Mouse (Mus musculus): ENCODE results near the gene Ephb4. TPM values are rescaled to one million over a fixed set of nuclear protein-coding genes. Genes with fewer than 3 reads are reported as not detected.

Ephb4 gene
- polyA plus RNA-seq, 2 experiments, result 78.1 to 102 TPM

- Histone ChIP-seq H3K4me2 (replicated peaks; ENCODE audit: low read depth, low read length, severe bottlenecking) (peak overlapping the region; percentile 91), H3K27me3 (ENCODE audit: control insufficient read depth, insufficient read depth, low read length) (no peaks in the 10 kb centered on the region), H3K27ac (replicated peaks; ENCODE audit: low read depth, low read length) (peak overlapping the region; percentile 97), H3K9me3 (ENCODE audit: control insufficient read depth, low read length) (no peaks in the 10 kb centered on the region), H3K36me3 (ENCODE audit: control insufficient read depth, insufficient read depth, low read length) (peaks cover 37% of the 10 kb centered on the region), H3K4me1 (ENCODE audit: control insufficient read depth, insufficient read depth, low read length) (peaks cover 35% of the 10 kb centered on the region), H3K4me3 (replicated peaks; ENCODE audit: low read length) (peak overlapping the region; percentile 90), H3K9ac (ENCODE audit: low read depth, low read length, severe bottlenecking) (peak overlapping the region; percentile 95)
- no peak for DNase-seq (ENCODE audit: low spot score)
- 7% methylated on average over 16 of the region's 16 CpGs for WGBS
- no peak for TF ChIP-seq POLR2A (IDR thresholded peaks at IDR 0.05; ENCODE audit: borderline replicate concordance, extremely low read depth, insufficient read depth, insufficient read length)
- no peak for ATAC-seq (ENCODE audit: low FRiP score, low read depth)
Measured at GRCm38 (mm10) chr5:137352011-137352975, 2.4 kb downstream of the Ephb4 start.

- no peak for ATAC-seq (ENCODE audit: low FRiP score, low read depth)
- 0 out of 2 replicates have a peak overlapping the region, but pooled peaks have one; percentile 2 for H3K4me3 ChIP-seq (replicated peaks; ENCODE audit: low read length)
- no peak overlapping the region for H3K4me2 ChIP-seq (replicated peaks; ENCODE audit: low read depth, low read length, severe bottlenecking)
- peaks cover 55% of the 10 kb centered on the region for H3K36me3 ChIP-seq (ENCODE audit: control insufficient read depth, insufficient read depth, low read length)
- no peak for DNase-seq (ENCODE audit: low spot score)
- 83% methylated on average over 17 of the region's 17 CpGs for WGBS
- no peak overlapping the region for H3K27ac ChIP-seq (replicated peaks; ENCODE audit: low read depth, low read length)
- no peaks in the 10 kb centered on the region for H3K9me3 ChIP-seq (ENCODE audit: control insufficient read depth, low read length)
- H3K27me3 ChIP-seq (ENCODE audit: control insufficient read depth, insufficient read depth, low read length), result no peaks in the 10 kb centered on the region
- H3K9ac ChIP-seq (ENCODE audit: low read depth, low read length, severe bottlenecking), result no peak overlapping the region
- H3K4me1 ChIP-seq (ENCODE audit: control insufficient read depth, insufficient read depth, low read length), result peaks cover 24% of the 10 kb centered on the region
- TF ChIP-seq POLR2A (IDR thresholded peaks at IDR 0.05; ENCODE audit: borderline replicate concordance, extremely low read depth, insufficient read depth, insufficient read length), result no peak
Measured at GRCm38 (mm10) chr5:137354091-137354490, 4.2 kb downstream of the Ephb4 start.

- Histone ChIP-seq H3K36me3 (ENCODE audit: control insufficient read depth, insufficient read depth, low read length) (peaks cover 97% of the 10 kb centered on the region), H3K9me3 (ENCODE audit: control insufficient read depth, low read length) (no peaks in the 10 kb centered on the region), H3K27me3 (ENCODE audit: control insufficient read depth, insufficient read depth, low read length) (no peaks in the 10 kb centered on the region), H3K27ac (replicated peaks; ENCODE audit: low read depth, low read length) (no peak overlapping the region), H3K4me2 (replicated peaks; ENCODE audit: low read depth, low read length, severe bottlenecking) (no peak overlapping the region), H3K4me1 (ENCODE audit: control insufficient read depth, insufficient read depth, low read length) (peaks cover 12% of the 10 kb centered on the region), H3K9ac (ENCODE audit: low read depth, low read length, severe bottlenecking) (no peak overlapping the region), H3K4me3 (replicated peaks; ENCODE audit: low read length) (no peak overlapping the region)
- whole genome bisulfite sequencing, result 45% methylated on average over 7 of the region's 7 CpGs
- DNase-seq (ENCODE audit: low spot score), result no peak
- ATAC-seq (ENCODE audit: low FRiP score, low read depth), result no peak
- no peak for TF ChIP-seq POLR2A (IDR thresholded peaks at IDR 0.05; ENCODE audit: borderline replicate concordance, extremely low read depth, insufficient read depth, insufficient read length)
Measured at GRCm38 (mm10) chr5:137358382-137358781, 8.5 kb downstream of the Ephb4 start.

GRCm38 (mm10) chr5:137369665-137370064 lies 19.8 kb downstream of the Ephb4 start:
- Histone ChIP-seq H3K36me3 (ENCODE audit: control insufficient read depth, insufficient read depth, low read length) (peaks cover 100% of the 10 kb centered on the region), H3K4me3 (replicated peaks; ENCODE audit: low read length) (no peak overlapping the region), H3K4me2 (replicated peaks; ENCODE audit: low read depth, low read length, severe bottlenecking) (no peak overlapping the region), H3K4me1 (ENCODE audit: control insufficient read depth, insufficient read depth, low read length) (no peaks in the 10 kb centered on the region), H3K9me3 (ENCODE audit: control insufficient read depth, low read length) (no peaks in the 10 kb centered on the region), H3K27me3 (ENCODE audit: control insufficient read depth, insufficient read depth, low read length) (no peaks in the 10 kb centered on the region), H3K9ac (ENCODE audit: low read depth, low read length, severe bottlenecking) (no peak overlapping the region), H3K27ac (replicated peaks; ENCODE audit: low read depth, low read length) (no peak overlapping the region)
- ATAC-seq (ENCODE audit: low FRiP score, low read depth) (no peak), DNase-seq (ENCODE audit: low spot score) (no peak)
- 95% methylated on average over 10 of the region's 11 CpGs for WGBS
- TF ChIP-seq POLR2A (IDR thresholded peaks at IDR 0.05; ENCODE audit: borderline replicate concordance, extremely low read depth, insufficient read depth, insufficient read length), result no peak

GRCm38 (mm10) chr5:137373371-137373950 lies 23.6 kb downstream of the Ephb4 start:
- Histone ChIP-seq H3K9me3 (ENCODE audit: control insufficient read depth, low read length) (no peaks in the 10 kb centered on the region), H3K4me1 (ENCODE audit: control insufficient read depth, insufficient read depth, low read length) (0 out of 2 replicates have a peak, but pooled peaks cover 3% of the 10 kb centered on the region), H3K4me3 (replicated peaks; ENCODE audit: low read length) (no peak overlapping the region), H3K9ac (ENCODE audit: low read depth, low read length, severe bottlenecking) (no peak overlapping the region), H3K36me3 (ENCODE audit: control insufficient read depth, insufficient read depth, low read length) (peaks cover 70% of the 10 kb centered on the region), H3K27ac (replicated peaks; ENCODE audit: low read depth, low read length) (no peak overlapping the region), H3K4me2 (replicated peaks; ENCODE audit: low read depth, low read length, severe bottlenecking) (no peak overlapping the region), H3K27me3 (ENCODE audit: control insufficient read depth, insufficient read depth, low read length) (no peaks in the 10 kb centered on the region)
- TF ChIP-seq POLR2A (IDR thresholded peaks at IDR 0.05; ENCODE audit: borderline replicate concordance, extremely low read depth, insufficient read depth, insufficient read length), result no peak
- DNase-seq (ENCODE audit: low spot score) (no peak), ATAC-seq (ENCODE audit: low FRiP score, low read depth) (no peak)
- WGBS, result 86% methylated on average over 12 of the region's 12 CpGs
